Mouse (Mus musculus): ENCODE data around the gene Rbfox2. TPM values are rescaled to one million over a fixed set of nuclear protein-coding genes. Genes with fewer than 3 reads are reported as not detected.

Rbfox2 gene
- 0.12 TPM in 1 of 2 replicates, not detected in the other for total RNA-seq (2017)

GRCm38 (mm10) chr15:77306547-77307261 lies at the start of gene Rbfox2:
Gene Rbfox2 (minus strand): TSS chr15:77307004.
- ATAC-seq (ENCODE audit: extremely low read depth, insufficient number of reproducible peaks, low FRiP score, poor library complexity, severe bottlenecking): no peak

DNA sequence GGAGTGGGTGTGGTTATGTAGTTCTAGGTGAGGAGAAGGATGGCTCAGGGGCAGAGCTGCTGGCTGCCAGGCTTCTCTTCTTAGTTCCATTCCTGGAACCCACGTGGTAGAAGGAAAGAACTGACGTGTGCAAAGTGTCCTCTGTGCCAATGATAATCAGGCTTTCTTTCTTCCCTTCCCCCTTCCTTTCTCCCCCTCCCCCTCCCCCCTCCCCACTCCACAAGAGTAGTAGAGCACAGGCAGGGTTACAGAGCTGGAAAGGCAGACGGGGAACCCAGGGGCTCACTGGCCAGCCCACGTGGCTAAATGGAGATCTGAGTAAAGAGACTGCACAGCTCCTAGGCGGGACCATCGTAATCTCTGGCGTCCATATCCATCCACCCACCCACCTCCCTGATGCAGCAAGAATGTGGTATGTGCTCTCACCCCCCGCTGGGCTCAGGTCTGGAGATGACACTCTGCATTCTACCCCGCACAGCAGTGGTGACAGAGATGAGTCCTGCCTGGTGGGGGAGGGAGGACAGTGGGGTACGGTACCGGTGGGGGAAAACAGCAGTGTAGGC lies 49.5 kb upstream of the Rbfox2 start:
- ATAC-seq (ENCODE audit: extremely low read depth, insufficient number of reproducible peaks, low FRiP score, poor library complexity, severe bottlenecking): no peak

DNA sequence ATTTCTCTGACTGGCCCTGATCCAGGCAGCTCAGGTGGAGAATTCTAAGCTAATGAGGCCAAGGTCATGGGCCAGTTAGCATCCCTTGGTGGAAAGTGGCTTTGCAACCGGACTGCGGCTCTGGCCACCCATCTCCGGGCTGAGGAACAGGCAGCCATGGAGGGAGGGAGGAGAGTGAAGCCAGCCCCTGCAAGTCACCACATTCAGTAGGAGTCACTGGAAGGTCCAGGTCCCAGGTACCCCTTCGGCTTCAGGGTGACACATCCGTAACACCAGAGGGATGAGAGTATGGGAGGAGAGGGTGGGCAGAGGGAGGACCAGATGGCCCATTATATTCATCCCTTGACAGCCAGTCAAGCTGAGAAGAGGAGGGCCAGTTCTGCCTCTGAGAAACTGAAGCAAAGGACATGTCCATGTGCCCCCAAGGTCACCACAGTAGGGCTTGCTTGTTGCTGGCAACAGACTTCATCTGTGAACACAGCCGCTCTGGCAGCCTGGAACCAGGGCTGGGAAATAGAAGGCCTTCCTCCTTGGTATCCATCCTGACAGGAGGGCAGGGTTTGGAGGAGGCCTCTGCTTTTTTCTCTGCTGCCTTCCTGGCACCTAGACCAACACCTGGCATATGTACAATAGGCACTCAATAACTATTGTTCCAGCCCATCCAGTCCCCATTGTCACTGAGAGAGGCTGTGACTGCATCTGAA lies 48.2 kb upstream of the Rbfox2 start:
- no peak for ATAC-seq (ENCODE audit: extremely low read depth, insufficient number of reproducible peaks, low FRiP score, poor library complexity, severe bottlenecking)

- ATAC-seq (ENCODE audit: extremely low read depth, insufficient number of reproducible peaks, low FRiP score, poor library complexity, severe bottlenecking): no peak
Measured at GRCm38 (mm10) chr15:77354496-77354847, 47.7 kb upstream of the Rbfox2 start.

- ATAC-seq (ENCODE audit: extremely low read depth, insufficient number of reproducible peaks, low FRiP score, poor library complexity, severe bottlenecking): no peak
Measured at GRCm38 (mm10) chr15:77353764-77354163, 47.0 kb upstream of the Rbfox2 start.

DNA sequence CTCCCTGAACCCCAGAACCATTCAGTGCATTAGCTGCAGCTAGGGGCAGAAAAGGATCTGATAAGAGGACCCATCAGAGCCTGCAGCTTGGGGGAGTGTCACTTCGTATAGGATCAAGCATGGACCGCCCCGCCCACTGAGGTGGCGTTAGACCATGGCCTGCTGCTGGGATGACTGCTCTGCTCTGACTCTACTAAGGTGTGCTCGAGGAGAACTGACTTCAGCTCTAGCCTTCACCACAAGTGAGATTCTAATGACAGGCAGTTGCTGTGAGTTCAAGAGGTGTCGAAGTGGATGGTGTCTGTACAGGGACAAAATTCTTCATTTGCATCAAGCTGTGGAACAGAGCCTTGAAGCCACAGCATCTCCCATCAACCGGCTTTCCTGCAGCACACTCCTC lies 46.1 kb upstream of the Rbfox2 start:
- no peak for ATAC-seq (ENCODE audit: extremely low read depth, insufficient number of reproducible peaks, low FRiP score, poor library complexity, severe bottlenecking)

GRCm38 (mm10) chr15:77350117-77350516 lies 43.3 kb upstream of the Rbfox2 start:
- ATAC-seq (ENCODE audit: extremely low read depth, insufficient number of reproducible peaks, low FRiP score, poor library complexity, severe bottlenecking): no peak

DNA sequence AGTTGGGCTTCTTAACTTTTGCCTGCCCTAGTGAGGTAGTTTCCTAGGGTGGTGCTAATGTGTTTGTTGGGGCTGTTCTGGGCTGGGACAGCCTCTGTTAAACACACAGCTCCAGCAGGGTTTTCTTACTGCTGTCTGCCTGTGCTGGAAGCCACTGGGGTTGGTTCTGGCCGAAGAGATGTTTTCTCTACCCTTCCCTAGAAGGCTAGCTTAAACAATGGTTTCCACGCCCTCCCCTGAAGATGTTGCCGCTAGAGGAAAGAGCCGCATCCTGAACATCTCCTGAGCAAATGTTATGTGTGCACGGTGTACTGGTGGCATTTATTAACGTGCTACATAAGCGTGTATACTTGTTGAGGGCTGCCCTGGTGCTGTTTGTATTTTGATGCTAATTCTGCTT lies 41.3 kb upstream of the Rbfox2 start:
- no peak for ATAC-seq (ENCODE audit: extremely low read depth, insufficient number of reproducible peaks, low FRiP score, poor library complexity, severe bottlenecking)

DNA sequence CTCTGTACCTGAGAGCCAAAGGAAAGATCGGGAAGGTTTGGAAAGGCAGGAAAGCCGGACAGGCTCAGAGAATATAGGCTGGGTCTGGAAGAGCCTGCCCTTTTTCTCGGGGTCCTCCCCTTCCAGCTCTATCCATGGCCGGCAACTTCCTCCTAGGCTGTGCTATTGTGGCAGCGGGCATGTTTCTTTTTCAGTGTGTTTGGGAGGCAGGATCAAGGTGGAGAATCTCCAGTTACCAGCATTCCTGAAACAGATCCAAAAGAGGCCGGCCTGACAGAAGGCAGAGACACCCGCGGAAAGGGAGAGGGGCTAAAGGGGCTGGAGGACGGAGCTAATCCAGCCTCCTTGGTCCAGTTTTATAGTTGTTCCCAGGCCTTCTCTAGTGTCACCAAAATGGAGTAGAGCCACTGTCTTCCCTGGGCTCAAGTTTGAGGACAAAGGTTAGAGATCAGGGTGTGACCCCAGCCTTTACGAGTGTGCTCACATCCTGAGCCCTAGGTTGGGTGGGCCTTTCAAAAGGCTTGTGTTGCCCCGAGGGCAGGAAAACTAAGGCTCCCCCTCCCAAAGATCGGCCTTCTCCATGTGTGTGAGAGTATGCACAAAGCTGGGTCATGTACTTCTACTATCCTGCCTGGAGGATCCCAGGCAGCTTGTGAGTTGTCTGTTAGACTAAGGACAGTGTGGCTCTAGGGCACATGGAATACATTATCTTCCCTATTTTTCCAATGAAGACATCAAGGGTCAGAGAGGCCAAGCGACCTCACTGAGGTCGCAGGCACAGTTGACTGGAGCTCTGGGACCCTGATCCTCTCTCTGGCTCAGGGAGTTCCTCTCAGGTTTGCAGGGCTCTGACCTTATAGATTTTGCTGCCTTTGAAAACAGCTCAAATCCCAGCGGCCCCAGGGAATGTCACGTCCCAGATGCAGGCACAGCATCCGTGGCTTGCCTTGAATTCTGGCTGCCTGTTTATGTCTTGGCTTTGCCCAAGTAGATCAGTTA lies 37.6 kb upstream of the Rbfox2 start:
- no peak for ATAC-seq (ENCODE audit: extremely low read depth, insufficient number of reproducible peaks, low FRiP score, poor library complexity, severe bottlenecking)

- ATAC-seq (ENCODE audit: extremely low read depth, insufficient number of reproducible peaks, low FRiP score, poor library complexity, severe bottlenecking): no peak
Measured at GRCm38 (mm10) chr15:77343527-77344091, 36.8 kb upstream of the Rbfox2 start.

GRCm38 (mm10) chr15:77342962-77343526 lies 36.2 kb upstream of the Rbfox2 start:
- no peak for ATAC-seq (ENCODE audit: extremely low read depth, insufficient number of reproducible peaks, low FRiP score, poor library complexity, severe bottlenecking)

DNA sequence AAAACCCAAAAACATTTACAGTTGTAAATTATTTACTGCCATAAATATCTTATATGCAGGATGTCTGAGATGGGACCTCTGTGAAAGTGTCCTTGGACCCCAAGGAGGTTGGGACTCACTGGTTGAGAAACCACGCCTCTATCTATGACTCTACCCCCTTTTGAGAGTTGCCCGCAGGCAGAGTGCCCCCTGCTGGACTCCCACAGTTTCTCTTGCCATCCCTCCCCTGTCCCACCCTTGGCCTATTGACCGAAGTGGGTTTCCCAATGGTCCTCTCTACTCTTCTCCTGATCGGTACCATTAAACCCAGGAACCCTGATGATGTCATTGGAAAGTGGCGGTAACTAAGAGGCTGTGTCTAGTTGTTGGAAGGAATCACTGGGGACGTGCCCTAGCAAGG lies 35.2 kb upstream of the Rbfox2 start:
- no peak for ATAC-seq (ENCODE audit: extremely low read depth, insufficient number of reproducible peaks, low FRiP score, poor library complexity, severe bottlenecking)

GRCm38 (mm10) chr15:77340581-77340980 lies 33.8 kb upstream of the Rbfox2 start:
- ATAC-seq (ENCODE audit: extremely low read depth, insufficient number of reproducible peaks, low FRiP score, poor library complexity, severe bottlenecking): no peak

GRCm38 (mm10) chr15:77338924-77339429 lies 32.2 kb upstream of the Rbfox2 start:
- no peak for ATAC-seq (ENCODE audit: extremely low read depth, insufficient number of reproducible peaks, low FRiP score, poor library complexity, severe bottlenecking)

- no peak for ATAC-seq (ENCODE audit: extremely low read depth, insufficient number of reproducible peaks, low FRiP score, poor library complexity, severe bottlenecking)
Measured at GRCm38 (mm10) chr15:77338451-77338850, 31.6 kb upstream of the Rbfox2 start.

DNA sequence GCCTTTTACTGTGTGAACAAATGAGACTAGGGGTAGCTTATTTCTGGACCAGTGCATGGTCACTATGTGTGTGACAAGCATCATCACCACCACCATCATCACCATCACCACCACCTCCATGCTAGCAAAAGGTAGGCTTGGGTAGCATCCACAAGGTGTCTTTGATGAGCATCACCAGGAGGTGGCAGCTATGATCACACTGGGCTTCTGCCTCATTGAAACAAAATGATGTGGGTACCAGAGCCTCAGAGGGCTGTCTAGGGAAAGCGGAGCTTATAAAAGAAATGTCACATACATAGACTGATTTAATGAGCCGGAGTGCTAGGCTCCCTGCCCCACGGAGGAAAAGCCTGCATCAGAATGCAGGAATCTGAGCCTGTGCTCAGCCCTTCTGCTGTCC lies 31.1 kb upstream of the Rbfox2 start:
- ATAC-seq (ENCODE audit: extremely low read depth, insufficient number of reproducible peaks, low FRiP score, poor library complexity, severe bottlenecking): no peak

GRCm38 (mm10) chr15:77336968-77337341 lies 30.2 kb upstream of the Rbfox2 start:
- no peak for ATAC-seq (ENCODE audit: extremely low read depth, insufficient number of reproducible peaks, low FRiP score, poor library complexity, severe bottlenecking)

- ATAC-seq (ENCODE audit: extremely low read depth, insufficient number of reproducible peaks, low FRiP score, poor library complexity, severe bottlenecking): no peak
Measured at GRCm38 (mm10) chr15:77336287-77336967, 29.6 kb upstream of the Rbfox2 start.

Data from neutrophil, adult 5-6 weeks (primary cell).